Mouse (Mus musculus): ENCODE data around the gene Utp20.
A peak's percentile ranks its signal among the peaks of the same experiment; 100 is the strongest.
"Not testable (repeated sequence)": the region's sequence is repeated elsewhere in the genome, so short reads cannot be mapped to it uniquely, and the experiment has no call there.

Gene Utp20

GRCm38 (mm10) chr10:88783135-88783534 lies 43.5 kb downstream of the Utp20 start:
- DNase-seq: not testable (repeated sequence)

- no peak for DNase-seq
Measured at GRCm38 (mm10) chr10:88780716-88781115, 45.9 kb downstream of the Utp20 start.

- no peak for DNase-seq
Measured at GRCm38 (mm10) chr10:88776206-88776605, 50.4 kb downstream of the Utp20 start.

- DNase-seq: not testable (repeated sequence)
Measured at GRCm38 (mm10) chr10:88772965-88773364, 53.6 kb downstream of the Utp20 start.

GRCm38 (mm10) chr10:88769676-88770075 lies 56.9 kb downstream of the Utp20 start:
- no peak for DNase-seq

- no peak for DNase-seq
Measured at GRCm38 (mm10) chr10:88768961-88769360, 57.6 kb downstream of the Utp20 start.

GRCm38 (mm10) chr10:88765431-88766142 lies 61.0 kb downstream of the Utp20 start:
- DNase-seq: peak; percentile 92

GRCm38 (mm10) chr10:88761524-88762212 lies 64.9 kb downstream of the Utp20 start:
- no peak for DNase-seq

GRCm38 (mm10) chr10:88741426-88741825 lies 85.2 kb downstream of the Utp20 start:
- DNase-seq: no peak

GRCm38 (mm10) chr10:88740781-88741180 lies 85.8 kb downstream of the Utp20 start:
- DNase-seq: no peak

- no peak for DNase-seq
Measured at GRCm38 (mm10) chr10:88739818-88740217, 86.8 kb downstream of the Utp20 start.

- DNase-seq: not testable (repeated sequence)
Measured at GRCm38 (mm10) chr10:88739074-88739473, 87.5 kb downstream of the Utp20 start.

- DNase-seq: no peak
Measured at GRCm38 (mm10) chr10:88732309-88732622, 94.3 kb downstream of the Utp20 start.

- DNase-seq: no peak
Measured at GRCm38 (mm10) chr10:88731496-88732308, 94.9 kb downstream of the Utp20 start.

- peak; percentile 95 for DNase-seq
Measured at GRCm38 (mm10) chr10:88730571-88731495, 95.8 kb downstream of the Utp20 start, which contains the start of gene Arl1. Arl1 (plus strand) TSS chr10:88730858.

GRCm38 (mm10) chr10:88728166-88728565 lies 98.4 kb downstream of the Utp20 start:
- no peak for DNase-seq

- DNase-seq: peak; percentile 68
Measured at GRCm38 (mm10) chr10:88727128-88727527, 99.5 kb downstream of the Utp20 start.

- DNase-seq: peak; percentile 61
Measured at GRCm38 (mm10) chr10:88725343-88725742, 101.3 kb downstream of the Utp20 start.

- no peak for DNase-seq
Measured at GRCm38 (mm10) chr10:88719618-88720017, 107.0 kb downstream of the Utp20 start.

GRCm38 (mm10) chr10:88717756-88718025 lies 108.9 kb downstream of the Utp20 start:
- DNase-seq: no peak

GRCm38 (mm10) chr10:88716986-88717755 lies 109.4 kb downstream of the Utp20 start:
- DNase-seq: no peak

GRCm38 (mm10) chr10:88715621-88716020 lies 111.0 kb downstream of the Utp20 start:
- DNase-seq: no peak

Data from kidney, adult 9 months (tissue).